Mouse (Mus musculus): Measurements from ENCODE around the gene Grm4. TPM values are rescaled to one million over a fixed set of nuclear protein-coding genes. Genes with fewer than 3 reads are reported as not detected.

Gene Grm4
- total and polyA plus RNA-seq, 3 experiments = not detected

GRCm38 (mm10) chr17:27441778-27442177 lies 79.4 kb downstream of the Grm4 start:
- DNase-seq (ENCODE audit: extremely low read depth) = no peak
- in situ Hi-C loops (cut with MboI; ENCODE audit: low pct_ligation_motif_present, low pct_unique_long_range_greater_than_20kb, low sequenced_read_pairs) (no loop called here), dilution Hi-C loops (cut with MboI; ENCODE audit: extremely low pct_ligation_motif_present, extremely low pct_unique_long_range_greater_than_20kb, low sequenced_read_pairs) (no loop called here)
- peaks cover 92% of the 10 kb centered on the region for H3K27me3 ChIP-seq (replicated peaks)
- H3K79me2 ChIP-seq (replicated peaks; ENCODE audit: control insufficient read depth, extremely low read depth, insufficient read depth, poor library complexity, severe bottlenecking) = no peaks in the 10 kb centered on the region
- H3K4me3 ChIP-seq (replicated peaks in 1 of 3; ENCODE audit: low read depth in 2 of 3, low read length in 2 of 3, poor library complexity in 1 of 3) = no peak overlapping the region
- no peak overlapping the region for H3K27ac ChIP-seq (ENCODE audit: insufficient read depth, low read depth)
- TF ChIP-seq KAT2A (IDR thresholded peaks at IDR 0.05; ENCODE audit: insufficient replicate concordance, low read length) (no peak), JUND (conservative IDR thresholded peaks at IDR 0.05; ENCODE audit: low read depth, low read length) (no peak), RAD21 (IDR thresholded peaks at IDR 0.05; ENCODE audit: low read depth, low read length) (no peak), POLR2AphosphoS2 (IDR thresholded peaks at IDR 0.05; ENCODE audit: low read depth, low read length) (no peak), UBTF (IDR thresholded peaks at IDR 0.05; ENCODE audit: low read depth, low read length) (no peak), SIN3A (IDR thresholded peaks at IDR 0.05; ENCODE audit: low read length) (no peak), MYC (IDR thresholded peaks at IDR 0.05; ENCODE audit: low read depth, low read length) (no peak), EP300 (IDR thresholded peaks at IDR 0.05; ENCODE audit: low read length) (no peak), JUN (IDR thresholded peaks at IDR 0.05; ENCODE audit: insufficient read depth, low read depth, low read length) (no peak), TCF12 (IDR thresholded peaks at IDR 0.05; ENCODE audit: low read depth, low read length) (no peak), SMC3 (IDR thresholded peaks at IDR 0.05; ENCODE audit: low read depth, low read length) (no peak), ZMIZ1 (IDR thresholded peaks at IDR 0.05; ENCODE audit: low read depth, low read length) (no peak), MXI1 (IDR thresholded peaks at IDR 0.05; ENCODE audit: low read depth, low read length) (no peak), ZKSCAN1 (IDR thresholded peaks at IDR 0.05; ENCODE audit: borderline replicate concordance, low read depth, low read length) (no peak), ZC3H11A (IDR thresholded peaks at IDR 0.05; ENCODE audit: low read depth, low read length) (no peak), POLR2A (IDR thresholded peaks at IDR 0.05; ENCODE audit: low read depth, low read length) (no peak)
- no peaks in the 10 kb centered on the region for H3K36me3 ChIP-seq (replicated peaks in 1 of 2; ENCODE audit: control insufficient read depth in 1 of 2, insufficient read depth in 1 of 2, low read length in 1 of 2)
- H3K9ac ChIP-seq (ENCODE audit: insufficient read depth, low read depth) = no peak overlapping the region
- H3K9me3 ChIP-seq (replicated peaks; ENCODE audit: low read length) = no peaks in the 10 kb centered on the region
- H3K4me2 ChIP-seq (ENCODE audit: insufficient read depth, low read depth, poor library complexity, severe bottlenecking) = no peak overlapping the region
- H3K4me1 ChIP-seq (ENCODE audit: control insufficient read depth in 1 of 2, insufficient read depth in 2 of 2) = peaks cover 6 to 17% of the 10 kb centered on the region in 2 experiments

- in situ Hi-C loops (cut with MboI; ENCODE audit: low pct_ligation_motif_present, low pct_unique_long_range_greater_than_20kb, low sequenced_read_pairs) = no loop called here
- H3K4me2 ChIP-seq (ENCODE audit: insufficient read depth, low read depth, poor library complexity, severe bottlenecking) = no peak overlapping the region
- H3K4me3 ChIP-seq (replicated peaks in 1 of 3; ENCODE audit: low read depth in 2 of 3, low read length in 2 of 3, poor library complexity in 1 of 3) = no peak overlapping the region
Observed at GRCm38 (mm10) chr17:27435799-27436198, 85.4 kb downstream of the Grm4 start.

More at GRCm38 (mm10) chr17:27435799-27436198, 85.4 kb downstream of the Grm4 start:
- Histone ChIP-seq H3K9ac (ENCODE audit: insufficient read depth, low read depth) (no peak overlapping the region), H3K27me3 (replicated peaks) (peaks cover 92% of the 10 kb centered on the region), H3K79me2 (replicated peaks; ENCODE audit: control insufficient read depth, extremely low read depth, insufficient read depth, poor library complexity, severe bottlenecking) (no peaks in the 10 kb centered on the region), H3K36me3 (replicated peaks in 1 of 2; ENCODE audit: control insufficient read depth in 1 of 2, insufficient read depth in 1 of 2, low read length in 1 of 2) (no peaks in the 10 kb centered on the region), H3K9me3 (replicated peaks; ENCODE audit: low read length) (no peaks in the 10 kb centered on the region), H3K27ac (ENCODE audit: insufficient read depth, low read depth) (no peak overlapping the region), H3K4me1 (ENCODE audit: control insufficient read depth in 1 of 2, insufficient read depth in 2 of 2) (no peaks in the 10 kb centered on the region)
- dilution Hi-C loops (cut with MboI; ENCODE audit: extremely low pct_ligation_motif_present, extremely low pct_unique_long_range_greater_than_20kb, low sequenced_read_pairs) = no loop called here
- no peak for DNase-seq (ENCODE audit: extremely low read depth)
- no peak for TF ChIP-seq TBP (conservative IDR thresholded peaks at IDR 0.05; ENCODE audit: low read depth, low read length)
- TF ChIP-seq CHD2 (IDR thresholded peaks at IDR 0.05; ENCODE audit: low read length) = no peak
- no peak for TF ChIP-seq USF2 (conservative IDR thresholded peaks at IDR 0.05; ENCODE audit: low read depth, low read length)
- no peak for TF ChIP-seq UBTF (IDR thresholded peaks at IDR 0.05; ENCODE audit: low read depth, low read length)
- no peak for TF ChIP-seq JUN (IDR thresholded peaks at IDR 0.05; ENCODE audit: insufficient read depth, low read depth, low read length)
- TF ChIP-seq E2F4 (IDR thresholded peaks at IDR 0.05; ENCODE audit: insufficient replicate concordance, low read depth, low read length) = no peak
- TF ChIP-seq PAX5 (IDR thresholded peaks at IDR 0.05; ENCODE audit: low read length) = no peak
- no peak for TF ChIP-seq ETS1 (conservative IDR thresholded peaks at IDR 0.05; ENCODE audit: low read depth, low read length)
- TF ChIP-seq MYC (IDR thresholded peaks at IDR 0.05; ENCODE audit: low read depth, low read length) = no peak
- no peak for TF ChIP-seq EP300 (IDR thresholded peaks at IDR 0.05; ENCODE audit: low read length)
- no peak for TF ChIP-seq NRF1 (IDR thresholded peaks at IDR 0.05; ENCODE audit: low read depth, low read length)
- no peak for TF ChIP-seq RAD21 (IDR thresholded peaks at IDR 0.05; ENCODE audit: low read depth, low read length)
- TF ChIP-seq ZMIZ1 (IDR thresholded peaks at IDR 0.05; ENCODE audit: low read depth, low read length) = no peak
- TF ChIP-seq ZKSCAN1 (IDR thresholded peaks at IDR 0.05; ENCODE audit: borderline replicate concordance, low read depth, low read length) = no peak
- no peak for TF ChIP-seq JUND (conservative IDR thresholded peaks at IDR 0.05; ENCODE audit: low read depth, low read length)
- TF ChIP-seq POLR2AphosphoS2 (IDR thresholded peaks at IDR 0.05; ENCODE audit: low read depth, low read length) = no peak

Measured in CH12.LX (cell line).